Mouse (Mus musculus) skeletal muscle tissue, adult 2 months (tissue): Measurements from ENCODE around the gene Cacna1c.

Experiments used
- DNase-seq: peaks from one replicate; pipeline ENCODE4 v3.0.0-alpha.2; 2012; ENCODE audit warnings: low read depth, low spot score

The Cacna1c gene

DNA sequence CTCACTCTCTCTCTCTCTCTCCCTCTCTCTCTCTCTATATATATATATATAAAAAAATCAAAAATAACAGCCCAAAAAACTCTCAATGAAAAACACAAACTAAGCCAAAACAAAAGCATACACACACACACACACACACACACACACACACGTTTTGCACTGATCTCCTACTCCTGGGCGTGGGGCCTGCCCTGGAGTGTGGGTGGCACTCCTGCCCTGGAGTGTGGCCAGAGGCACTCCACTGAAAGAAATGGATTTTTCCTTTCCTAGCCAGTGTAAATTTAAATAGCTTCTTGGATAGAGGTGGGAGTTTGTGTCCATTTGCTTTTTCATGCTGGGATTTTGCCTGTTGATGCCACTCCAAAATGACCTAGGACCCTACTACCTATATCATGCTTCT is 96.9 kb downstream of the Cacna1c start:
- no peak for DNase-seq

DNA sequence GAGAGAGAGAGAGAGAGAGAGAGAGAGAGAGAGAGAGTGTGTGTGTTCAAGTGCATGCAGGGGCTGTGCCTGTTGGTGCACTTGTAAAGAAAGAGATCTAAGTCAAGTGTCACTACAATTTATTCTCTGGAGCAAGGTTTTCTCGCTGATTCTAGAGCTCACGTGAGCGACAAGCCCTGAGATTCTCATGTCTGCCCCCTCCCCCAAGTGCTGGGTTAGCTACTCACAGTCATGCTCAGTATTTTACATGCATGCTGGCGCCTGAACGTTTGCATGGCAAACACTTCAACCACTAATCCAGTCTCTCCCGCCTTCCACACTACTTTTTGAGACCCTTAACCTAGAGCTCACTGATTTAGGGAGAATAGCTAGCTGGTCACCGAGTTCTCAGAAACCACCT is 99.7 kb downstream of the Cacna1c start:
- DNase-seq, result no peak

DNA sequence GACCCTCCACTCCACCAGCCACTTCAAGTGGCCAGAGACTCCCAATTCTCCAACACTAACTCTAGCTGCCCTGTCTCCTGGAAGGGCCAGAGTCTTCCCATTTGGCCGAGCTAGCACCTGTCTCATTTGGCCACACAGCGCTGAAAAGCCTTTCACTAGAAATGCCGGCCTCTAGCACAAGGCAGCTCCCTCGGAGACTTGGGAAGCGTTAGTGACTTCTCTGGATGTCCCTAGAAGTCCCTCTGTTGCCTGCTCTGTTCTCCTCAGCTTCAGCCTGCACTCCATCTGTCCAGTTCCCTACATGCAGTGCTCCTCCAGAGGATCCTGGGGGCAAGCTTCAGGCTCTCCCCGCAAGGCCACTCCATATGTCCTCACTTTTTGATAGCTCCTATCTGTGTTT is 101.1 kb downstream of the Cacna1c start:
- no peak for DNase-seq

DNA sequence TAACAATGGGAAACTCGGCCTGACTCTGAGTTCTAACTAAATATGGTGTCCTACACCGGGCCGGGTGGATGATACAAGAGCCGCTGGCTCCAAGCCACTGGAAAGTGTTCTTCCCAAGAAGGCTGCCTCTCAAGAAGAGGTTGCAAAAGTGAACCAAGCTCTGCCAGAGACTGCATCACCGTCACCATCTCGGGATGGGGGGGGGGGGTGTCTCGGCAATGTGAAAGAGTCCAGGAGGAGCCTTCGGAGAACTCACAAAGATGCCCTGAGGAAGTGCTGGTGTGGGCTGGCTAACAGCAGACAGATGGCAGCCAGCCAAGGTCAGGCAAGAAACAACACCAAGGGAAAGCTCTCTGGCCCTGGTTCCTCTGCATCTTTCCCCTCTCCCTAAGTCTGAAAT is 107.0 kb downstream of the Cacna1c start:
- DNase-seq, result peak; percentile 33

DNA sequence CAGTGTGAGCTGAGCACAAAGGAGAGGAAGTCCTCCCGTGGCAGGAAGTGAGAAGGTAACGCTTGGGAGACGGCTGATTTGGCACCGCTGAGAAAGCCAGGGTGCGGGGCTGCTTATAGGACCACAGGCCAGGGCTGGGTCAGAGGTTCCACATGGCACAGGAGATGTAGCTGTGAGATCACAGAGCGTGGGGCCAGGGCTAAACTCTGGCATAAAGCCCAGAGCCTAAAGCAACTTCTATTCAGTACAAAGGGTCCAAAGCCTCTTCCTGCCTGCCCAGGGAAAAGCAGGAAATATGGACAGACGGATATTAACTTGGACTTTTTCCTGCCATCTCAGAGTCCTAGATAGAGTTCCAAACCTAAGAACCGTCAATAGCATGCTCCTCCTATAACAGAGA is 107.8 kb downstream of the Cacna1c start:
- no peak for DNase-seq

DNA sequence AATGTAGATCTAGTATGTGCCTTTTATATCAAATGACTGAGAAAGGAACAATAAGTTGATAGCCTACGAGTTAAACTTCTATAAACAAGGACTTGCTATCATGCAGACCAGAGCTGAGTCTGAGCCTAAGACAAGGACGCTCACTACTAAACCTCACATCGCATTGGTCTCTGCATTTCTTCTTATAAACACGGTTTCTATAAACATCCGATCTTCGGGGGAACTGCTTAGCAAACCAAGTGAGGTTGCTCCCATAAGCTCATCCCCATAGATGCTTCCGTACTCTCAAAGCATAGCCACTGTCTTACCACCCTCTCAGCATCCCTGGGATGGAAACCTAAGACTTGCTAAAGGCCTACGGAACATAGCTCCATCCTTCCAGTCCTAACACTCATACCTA is 108.3 kb downstream of the Cacna1c start:
- DNase-seq, result no peak

DNA sequence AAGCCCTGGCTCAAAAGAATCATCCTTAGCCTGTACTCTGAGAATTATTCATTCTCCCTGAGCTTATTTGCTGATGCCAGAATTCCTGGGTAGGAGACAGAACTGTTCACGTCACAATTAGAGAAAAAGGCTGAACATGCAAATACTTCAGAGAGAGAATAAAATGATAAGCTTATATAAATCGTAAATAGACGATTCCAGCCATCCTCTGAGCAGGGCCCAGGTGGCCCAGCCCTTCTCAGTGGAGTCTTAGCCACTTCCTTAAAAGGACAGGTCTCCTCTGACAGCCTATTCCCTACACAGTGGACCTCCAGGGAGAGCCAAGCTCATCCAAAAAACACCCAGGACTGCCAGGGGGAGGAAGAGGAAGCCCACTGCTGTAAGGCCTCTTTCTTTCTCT is 110.4 kb downstream of the Cacna1c start:
- no peak for DNase-seq

DNA sequence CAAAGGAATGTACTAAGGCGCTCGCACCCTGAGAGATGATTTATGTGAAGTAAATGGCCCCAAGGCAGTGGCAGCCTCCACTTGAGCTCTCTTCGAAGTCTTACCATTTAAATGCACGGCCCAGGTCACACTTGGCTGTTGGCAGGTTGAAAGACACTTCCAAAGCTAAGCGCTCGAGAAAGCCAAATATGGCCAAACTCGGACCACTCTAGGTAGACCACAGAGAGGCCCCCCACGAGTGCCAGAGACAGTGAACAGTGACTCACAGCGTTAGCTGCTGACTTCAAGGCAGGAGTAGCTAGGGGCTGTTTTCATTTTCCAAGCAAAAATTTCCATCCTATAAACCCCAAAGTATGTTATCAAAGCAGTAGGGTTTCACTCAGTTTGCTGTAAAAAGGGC is 111.7 kb downstream of the Cacna1c start:
- DNase-seq, result no peak

DNA sequence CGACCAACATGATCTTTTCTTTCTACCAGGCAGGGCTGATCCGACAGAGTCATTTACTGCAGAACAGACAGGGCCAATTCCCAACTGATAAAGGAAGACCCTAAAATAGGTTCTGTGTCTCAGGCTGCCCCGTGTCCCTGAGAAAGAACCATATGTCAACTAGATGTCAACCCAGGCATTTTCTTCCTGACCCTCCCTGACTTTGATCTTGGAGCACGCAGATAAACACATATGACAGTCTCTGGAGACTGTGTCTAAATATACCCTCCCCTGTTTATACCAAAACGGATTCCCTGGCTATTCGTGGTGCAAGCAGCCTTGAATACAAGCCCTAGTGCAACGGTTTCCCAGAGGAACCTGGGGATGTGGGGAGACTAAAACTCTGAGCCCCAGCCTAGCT is 112.7 kb downstream of the Cacna1c start:
- DNase-seq, result no peak

DNA sequence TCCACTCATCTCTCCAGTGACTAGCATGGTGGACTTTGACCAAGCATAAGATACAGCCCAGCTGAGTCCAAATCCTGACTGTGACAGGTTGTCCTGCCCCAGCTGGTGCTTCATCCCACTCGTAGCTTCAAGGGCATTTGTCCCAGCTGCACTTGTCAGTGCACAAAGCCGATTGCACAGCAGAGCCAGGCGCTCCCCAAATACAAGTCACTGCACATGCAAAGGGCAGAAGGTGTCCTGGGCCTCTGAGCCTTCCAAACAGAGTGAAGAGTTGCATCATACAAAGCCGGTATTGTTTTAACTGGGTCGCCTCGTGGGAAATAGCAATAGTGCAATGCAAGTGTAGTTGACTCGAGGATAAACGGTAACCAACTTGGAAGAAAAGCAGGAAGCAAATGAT is 113.6 kb downstream of the Cacna1c start:
- no peak for DNase-seq

DNA sequence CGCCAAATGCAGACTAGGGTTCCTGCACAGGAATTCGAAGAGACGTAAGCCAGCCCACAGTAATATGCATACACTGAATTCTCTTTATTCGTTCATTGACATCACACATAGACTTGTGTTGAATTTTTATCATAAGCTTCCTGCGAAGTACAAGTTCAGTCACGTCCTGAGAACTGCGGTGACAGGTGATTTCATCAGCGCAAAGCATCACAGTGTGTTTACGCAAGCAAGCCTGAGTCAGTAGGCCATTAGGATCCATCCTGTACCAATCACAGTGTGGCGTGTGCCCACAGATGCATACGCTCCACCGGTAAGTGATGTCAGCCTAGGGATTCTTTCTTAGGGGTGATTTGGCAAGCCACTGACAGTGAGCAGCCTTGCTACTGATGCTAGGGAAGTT is 114.6 kb downstream of the Cacna1c start:
- DNase-seq, result no peak

DNA sequence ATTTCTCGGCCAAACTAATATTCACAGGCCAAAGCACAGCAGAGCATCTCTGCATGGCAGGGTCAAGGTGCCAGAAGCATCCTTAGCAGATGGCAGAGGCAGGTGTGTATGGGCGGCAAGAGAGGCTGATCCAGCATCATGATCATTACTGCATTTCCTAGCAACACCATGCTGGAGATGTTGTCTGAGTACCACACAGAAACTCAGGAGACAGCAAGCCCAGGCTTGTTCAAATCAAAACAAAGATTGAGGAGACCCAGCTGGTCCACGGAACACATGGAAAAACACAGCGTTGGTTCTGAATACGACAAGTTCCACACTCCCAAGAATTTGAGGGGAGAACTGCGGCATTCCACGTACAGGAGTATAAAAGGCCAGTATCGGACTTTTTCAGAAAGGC is 116.6 kb downstream of the Cacna1c start:
- DNase-seq, result no peak

DNA sequence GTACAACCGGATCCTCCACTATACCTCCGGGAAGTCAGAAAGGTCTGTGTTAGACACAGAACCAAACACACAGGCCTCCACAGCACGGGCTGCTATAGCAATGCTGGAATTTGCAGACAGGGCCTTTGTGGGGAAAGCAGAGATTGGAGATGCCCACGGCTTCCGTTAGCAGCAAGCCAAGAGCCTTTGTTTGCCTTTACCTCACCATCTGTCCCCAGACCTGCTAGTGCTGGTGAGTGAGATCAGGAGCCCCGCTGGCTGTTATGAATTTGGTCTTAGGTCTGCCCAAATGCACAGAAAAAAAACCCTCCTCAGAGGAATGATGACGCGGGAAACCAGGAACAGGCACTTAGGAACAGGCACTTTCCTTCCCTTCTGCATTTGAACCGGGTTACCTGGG is 117.3 kb downstream of the Cacna1c start:
- no peak for DNase-seq

DNA sequence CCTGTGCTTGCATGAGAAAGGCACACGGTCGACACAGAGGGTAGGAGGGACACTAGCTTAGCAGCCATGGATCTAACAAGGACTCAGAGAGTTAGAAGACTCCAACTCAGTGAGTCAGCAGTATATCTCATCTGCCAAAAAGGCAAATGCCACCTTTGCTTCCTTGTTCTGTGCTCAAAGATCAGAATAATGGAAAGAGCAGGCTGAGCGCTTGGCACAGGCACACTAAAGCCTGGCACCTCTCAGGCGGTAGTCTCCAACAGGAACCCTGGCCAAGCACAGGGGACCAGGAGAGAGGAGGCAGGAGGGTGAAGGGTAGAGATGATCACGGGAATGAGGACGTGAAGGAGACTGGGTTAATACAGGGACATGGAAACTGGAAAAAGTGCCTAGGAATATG is 119.0 kb downstream of the Cacna1c start:
- no peak for DNase-seq

DNA sequence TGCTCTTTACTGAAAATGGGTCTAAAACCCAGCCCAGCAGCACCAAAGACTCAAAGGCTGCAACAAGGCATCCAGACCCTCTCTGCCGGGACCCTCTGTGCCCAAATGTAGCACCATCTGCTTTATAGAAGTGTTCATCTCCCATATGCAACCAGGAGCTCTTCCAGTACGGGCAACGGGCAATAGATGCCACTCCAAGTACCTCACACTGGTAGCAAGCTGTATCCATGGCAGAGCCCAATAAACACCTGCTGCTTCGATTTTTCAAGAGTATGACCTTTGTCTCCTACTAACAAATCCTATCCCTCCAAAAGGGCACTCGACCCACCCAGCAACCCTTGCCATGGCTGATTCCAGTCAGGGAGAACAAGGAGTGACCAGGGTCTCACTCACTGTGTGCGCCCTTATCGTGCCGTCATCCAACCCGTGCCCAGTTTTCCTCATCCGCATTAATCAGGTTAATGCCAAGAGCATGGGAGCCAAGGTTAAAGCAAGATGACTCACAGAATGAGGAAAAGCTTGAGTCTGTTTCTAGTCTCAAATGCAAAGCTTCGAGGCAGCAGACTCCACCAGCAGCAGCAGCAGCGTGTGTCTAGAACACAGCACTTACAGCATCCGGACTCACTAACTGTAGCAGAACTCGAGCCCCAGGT is 122.7 kb downstream of the Cacna1c start:
- DNase-seq, result no peak

DNA sequence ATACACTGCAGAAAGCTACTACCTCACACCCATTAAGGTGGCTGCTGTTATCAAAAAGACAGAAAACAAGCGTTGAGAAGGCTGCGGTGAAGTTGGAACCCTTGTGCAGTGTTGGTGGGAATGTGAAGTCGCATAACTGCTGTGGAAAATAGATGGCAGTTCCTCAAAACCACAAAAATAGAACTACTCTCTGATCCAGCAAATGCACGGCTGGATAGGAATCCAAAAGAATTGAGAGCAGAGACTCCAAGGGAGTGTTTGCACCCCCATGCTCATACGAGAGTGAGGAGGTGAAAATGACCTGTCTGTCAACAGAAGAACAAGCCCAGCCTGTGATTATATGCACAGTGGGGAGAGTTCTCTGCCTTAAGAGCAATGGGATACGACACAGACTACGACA is 123.4 kb downstream of the Cacna1c start:
- no peak for DNase-seq

DNA sequence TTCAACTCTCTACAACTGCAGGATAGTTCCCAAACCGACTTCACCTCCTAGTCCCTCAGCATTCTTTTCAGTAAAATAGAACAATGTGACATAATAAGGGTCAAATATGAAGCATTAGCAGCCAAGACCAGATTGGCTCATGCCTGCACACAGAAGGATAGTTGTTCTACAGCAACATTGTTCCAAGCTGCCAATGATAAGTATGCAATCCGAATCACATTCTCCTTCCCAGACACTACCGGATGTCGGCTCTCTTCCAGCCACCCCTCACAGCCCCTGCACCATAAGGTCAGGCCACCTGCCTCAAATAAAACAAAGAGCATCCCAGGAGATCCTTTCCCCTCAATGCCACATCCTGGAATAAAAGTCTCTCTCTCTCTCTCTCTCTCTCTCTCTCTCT is 125.4 kb downstream of the Cacna1c start:
- DNase-seq, result no peak

DNA sequence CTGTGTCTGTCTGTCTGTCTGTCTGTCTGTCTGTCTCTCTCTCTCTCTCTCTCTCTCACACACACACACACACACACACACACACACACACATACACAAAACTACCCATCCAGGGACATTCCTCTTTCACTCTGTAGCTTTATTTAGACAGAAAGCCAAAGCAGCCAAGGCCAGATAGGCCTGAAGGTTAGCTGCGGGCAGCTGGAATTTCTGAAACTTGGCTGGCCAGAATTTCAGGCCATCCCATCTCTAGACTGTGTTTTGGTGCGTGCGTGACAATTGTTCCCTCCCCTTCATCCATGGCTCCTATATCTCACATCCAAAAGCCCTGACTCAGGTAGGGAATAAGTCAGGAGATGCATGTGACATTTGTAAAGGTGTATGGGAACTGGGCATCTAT is 125.9 kb downstream of the Cacna1c start:
- no peak for DNase-seq

DNA sequence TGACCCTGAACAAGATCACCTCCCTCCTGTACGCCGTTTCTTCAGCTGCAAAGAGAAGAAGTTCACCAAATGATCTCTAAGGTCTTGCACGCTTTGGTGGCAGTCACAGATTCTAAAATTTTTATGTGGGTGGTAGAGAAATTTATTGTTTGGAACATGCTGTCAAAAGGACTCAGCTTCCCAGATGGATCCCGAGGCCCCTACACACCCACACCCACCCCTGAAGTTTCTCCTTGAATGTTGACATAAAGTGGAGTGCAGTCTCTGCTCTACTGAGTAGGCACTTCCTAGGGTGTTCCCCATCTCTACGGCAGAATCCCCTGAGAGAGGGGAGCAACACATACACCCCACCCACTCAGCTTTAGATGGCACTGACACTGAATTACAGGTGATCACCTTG is 127.1 kb downstream of the Cacna1c start:
- no peak for DNase-seq

DNA sequence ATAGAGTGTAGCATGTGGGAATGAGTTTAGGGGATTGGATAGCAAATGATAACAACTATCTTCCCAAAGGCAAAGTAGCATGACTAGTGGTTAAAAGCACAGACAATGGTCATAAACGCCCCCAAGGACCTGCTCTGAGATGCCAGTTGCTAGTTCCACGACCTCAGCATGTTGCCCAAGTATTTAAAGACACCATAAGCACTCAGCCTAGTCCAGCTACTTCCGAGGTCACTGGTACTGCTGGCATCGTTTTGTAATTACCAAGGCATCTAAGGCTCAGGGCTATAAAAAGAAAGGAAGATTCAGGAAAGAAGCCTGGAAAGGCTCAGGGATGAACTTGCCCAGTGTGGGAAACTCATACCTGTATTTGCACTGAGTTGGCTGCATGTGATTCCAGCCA is 127.6 kb downstream of the Cacna1c start:
- DNase-seq, result no peak

DNA sequence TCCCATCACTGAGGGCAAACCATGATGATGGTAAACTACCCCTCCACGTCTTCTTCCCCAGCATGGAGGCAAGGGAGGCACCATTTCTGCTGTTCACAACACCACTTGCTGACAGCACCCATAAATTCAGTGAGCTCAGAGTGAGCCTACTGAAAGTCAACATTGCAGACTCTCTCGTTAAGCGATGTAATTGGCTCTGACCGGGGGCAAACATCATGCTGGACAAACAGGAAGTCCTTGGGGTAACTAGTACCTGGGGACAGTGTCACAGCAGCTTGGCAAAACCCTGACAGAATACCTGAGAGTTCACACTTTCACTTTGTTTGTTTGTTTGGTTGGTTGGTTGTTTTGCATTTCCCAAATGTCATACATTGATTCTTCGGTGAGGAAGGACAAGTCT is 131.3 kb downstream of the Cacna1c start:
- no peak for DNase-seq

DNA sequence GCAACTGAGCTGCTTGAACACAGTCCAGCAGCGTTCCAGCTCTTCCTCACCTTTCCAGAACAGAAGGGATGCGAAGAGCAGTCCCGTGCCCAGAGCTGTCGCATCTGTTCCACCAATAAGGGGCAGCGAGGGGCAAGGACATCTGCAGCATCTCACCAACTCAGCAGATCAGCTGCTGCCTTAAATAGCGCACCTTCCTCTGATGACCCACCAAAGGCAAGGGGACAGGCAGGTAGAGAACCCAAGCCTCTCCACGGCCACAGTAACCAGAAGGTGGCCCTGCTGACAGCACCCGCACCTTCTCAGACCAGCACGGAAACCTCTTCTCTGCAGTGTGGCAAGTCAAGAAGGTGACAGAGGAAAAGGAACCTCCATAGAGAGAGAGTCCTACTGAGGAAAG is 131.8 kb downstream of the Cacna1c start:
- no peak for DNase-seq

DNA sequence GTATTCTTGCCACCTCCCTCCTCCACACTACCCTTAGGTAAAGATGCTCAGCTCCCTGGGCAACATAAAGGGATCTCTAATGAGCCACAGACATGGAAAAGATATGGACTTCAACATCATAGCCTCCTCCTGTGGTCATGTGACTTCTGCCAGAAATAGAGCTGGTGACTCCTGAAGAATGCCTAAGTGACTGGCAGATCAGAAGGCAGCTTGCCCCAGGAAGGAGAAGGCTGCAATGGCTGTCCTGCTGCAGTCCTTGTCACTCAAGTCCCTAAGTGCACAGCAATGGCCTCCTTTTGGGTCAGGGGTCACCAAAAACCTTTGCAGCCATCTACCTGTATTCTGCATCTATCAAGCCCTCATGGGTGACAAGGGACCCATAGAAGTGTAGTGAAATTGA is 133.5 kb downstream of the Cacna1c start:
- peak; percentile 51 for DNase-seq

DNA sequence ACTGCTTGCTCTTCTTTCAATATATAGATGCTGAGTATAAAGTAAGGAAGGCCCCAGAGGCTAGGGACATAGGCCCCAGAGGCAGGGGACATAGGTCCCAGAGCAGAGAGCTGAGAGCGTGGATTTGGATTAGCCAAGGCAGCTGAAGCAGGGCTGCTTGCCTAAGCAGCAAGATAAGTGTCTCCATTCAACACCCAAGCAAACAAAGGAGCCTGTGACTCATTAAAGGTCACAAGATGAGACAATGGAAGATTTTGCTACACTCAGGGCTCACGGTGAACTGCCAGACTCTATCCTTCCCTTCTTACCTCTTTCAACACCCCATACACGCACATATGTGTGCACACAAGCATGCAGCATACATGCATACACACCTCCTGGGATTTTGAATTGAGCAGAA is 137.3 kb downstream of the Cacna1c start:
- no peak for DNase-seq
